Mouse (Mus musculus) heart, adult 2 months (tissue): ENCODE data around the gene Slco4a1. TPM values are rescaled to one million over a fixed set of nuclear protein-coding genes. Genes with fewer than 3 reads are reported as not detected.

Source experiments
- DNase-seq, 2 experiments: peaks; one replicate each; pipeline ENCODE4 v3.0.0; 2021
- H3K27ac ChIP-seq: fragments of 200-600 bp; 2 replicates; pipeline ENCODE4 v1.8.1; 2022
- H3K27me3 ChIP-seq: fragments of 200-500 bp; 2 replicates; pipeline ENCODE4 v1.6.1; 2012; ENCODE audit warnings: mild to moderate bottlenecking, low read length, inconsistent platforms, mixed read lengths; ENCODE audit not compliant: control insufficient read depth, insufficient read depth
- H3K36me3 ChIP-seq: fragments of 200-500 bp; 2 replicates; pipeline ENCODE4 v1.6.1; 2012; ENCODE audit warnings: low read length, inconsistent platforms; ENCODE audit not compliant: control insufficient read depth, insufficient read depth
- H3K4me1 ChIP-seq: fragments of 200-500 bp; 2 replicates; pipeline ENCODE4 v1.6.1; 2011; ENCODE audit warnings: low read length; ENCODE audit not compliant: control insufficient read depth, insufficient read depth
- H3K4me3 ChIP-seq: fragments of 200-600 bp; 2 replicates; pipeline ENCODE4 v1.8.1; 2022
- H3K79me2 ChIP-seq: fragments of 200-500 bp; replicated peaks from 2 replicates; pipeline ENCODE4 v1.6.1; 2012; ENCODE audit warnings: mild to moderate bottlenecking, inconsistent platforms, low read length, moderate library complexity, mixed read lengths; ENCODE audit not compliant: control insufficient read depth, insufficient read depth
- H3K9ac ChIP-seq: fragments of 200-500 bp; 2 replicates; pipeline ENCODE4 v1.6.1; 2012; ENCODE audit warnings: low read depth, mild to moderate bottlenecking, control low read depth, inconsistent platforms, low read length, mixed read lengths
- CTCF ChIP-seq: fragments of 200-600 bp; IDR thresholded peaks from 2 replicates; pipeline ENCODE4 v1.8.1; 2022; ENCODE audit warnings: antibody characterized with exemption, mild to moderate bottlenecking, moderate library complexity
- EP300 ChIP-seq: fragments of 200-500 bp; IDR thresholded peaks from 2 replicates; pipeline ENCODE4 v1.6.1; 2011; ENCODE audit warnings: low read depth, low read length, control low read depth; ENCODE audit not compliant: insufficient read depth
- POLR2A ChIP-seq: fragments of 200-500 bp; IDR thresholded peaks from 2 replicates; pipeline ENCODE4 v1.6.1; 2011; ENCODE audit warnings: mild to moderate bottlenecking, low read depth, low read length, control low read depth; ENCODE audit not compliant: insufficient read depth
- WGBS: fragments of 180-500 bp; shearing (Covaris S2); methylation state at CpG from one replicate; pipeline ENCODE4 v1.1.7; 2018; 5-methylcytosine and 5-hydroxymethylcytosine counted together
- intact Hi-C: fragments of 180-260 bp; cut with DNase I; formaldehyde crosslinking; loops from one replicate; pipeline ENCODE4 v1.15.1; 2025
- polyA plus RNA-seq: library from polyadenylated mRNA; depleted of rRNA; stranded (reverse); fragments of >200 nt; gene quantifications from 2 replicates; pipeline ENCODE4 v1.2.3, GENCODE M21; 2012
- total RNA-seq, 2 experiments: library from RNA; stranded (reverse); gene quantifications; 2 replicates each; pipeline ENCODE4 v1.2.3; 2021

Slco4a1 gene
- total and polyA plus RNA-seq, 3 experiments: 0.94 TPM; not detected in 2

DNA sequence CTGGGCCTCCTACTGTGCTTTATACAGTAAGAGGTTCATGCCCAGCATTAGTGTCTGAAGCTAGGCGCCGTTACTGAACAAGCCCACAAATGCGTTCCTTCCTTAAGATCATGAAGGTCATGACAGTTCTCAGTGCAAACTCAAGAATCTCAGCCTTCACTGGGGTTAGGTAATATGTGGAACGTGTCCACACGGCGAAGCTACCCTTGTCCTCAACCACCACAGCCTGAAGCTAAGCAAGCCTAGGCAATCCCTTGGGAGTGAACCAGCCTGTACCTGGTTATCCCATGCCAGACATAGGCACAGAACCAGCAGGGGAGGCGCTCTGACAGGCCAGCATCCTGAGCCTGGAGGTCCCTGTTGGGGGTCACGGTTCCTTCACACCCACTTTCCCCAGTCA lies 12.8 kb downstream of the Slco4a1 start:
- Histone ChIP-seq H3K9ac (no peak overlapping the region), H3K27ac (no peak overlapping the region), H3K4me3 (no peak overlapping the region), H3K27me3 (no peaks in the 10 kb centered on the region), H3K4me1 (0 out of 2 replicates have a peak, but pooled peaks cover 1% of the 10 kb centered on the region), H3K79me2 (no peaks in the 10 kb centered on the region), H3K36me3 (no peaks in the 10 kb centered on the region)
- intact Hi-C loops: no loop called here
- DNase-seq: no peak
- 91% methylated on average over 8 of the region's 8 CpGs for WGBS
- TF ChIP-seq CTCF (no peak), POLR2A (no peak), EP300 (no peak)

DNA sequence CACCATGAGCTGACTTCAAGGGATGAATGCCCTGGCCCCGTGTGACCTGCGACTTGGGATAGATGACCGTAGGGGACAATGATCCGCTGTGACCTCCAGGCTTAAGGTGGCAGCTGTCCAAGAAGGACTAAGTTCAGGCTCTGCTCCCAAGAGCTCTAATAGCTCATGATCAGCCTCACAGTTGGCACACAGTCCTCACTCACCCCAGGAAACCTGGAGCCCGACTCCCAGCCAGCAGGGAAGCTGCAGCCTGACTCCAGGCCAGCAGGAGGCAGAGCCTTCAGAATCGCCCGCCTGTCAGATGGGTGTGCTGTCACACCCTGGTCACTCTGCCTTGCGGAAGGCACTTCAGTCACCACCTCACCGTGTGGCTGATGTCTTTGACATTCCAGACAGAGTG lies 13.7 kb downstream of the Slco4a1 start:
- no peak for TF ChIP-seq EP300
- TF ChIP-seq CTCF: peak; percentile 53
- peak; percentile 22 to 30 for DNase-seq
- H3K4me3 ChIP-seq: no peak overlapping the region
- no peaks in the 10 kb centered on the region for H3K36me3 ChIP-seq
- no peaks in the 10 kb centered on the region for H3K79me2 ChIP-seq
- 0 out of 2 replicates have a peak, but pooled peaks cover 1% of the 10 kb centered on the region for H3K4me1 ChIP-seq
- 50% methylated on average over 9 of the region's 9 CpGs for whole genome bisulfite sequencing
- intact Hi-C loops: loop anchor here (5.0 kb wide), 1 partner anchor 308 kb away; the partner anchor contains the start of gene Bhlhe23
- H3K9ac ChIP-seq: no peak overlapping the region
- H3K27me3 ChIP-seq: no peaks in the 10 kb centered on the region
- no peak overlapping the region for H3K27ac ChIP-seq

DNA sequence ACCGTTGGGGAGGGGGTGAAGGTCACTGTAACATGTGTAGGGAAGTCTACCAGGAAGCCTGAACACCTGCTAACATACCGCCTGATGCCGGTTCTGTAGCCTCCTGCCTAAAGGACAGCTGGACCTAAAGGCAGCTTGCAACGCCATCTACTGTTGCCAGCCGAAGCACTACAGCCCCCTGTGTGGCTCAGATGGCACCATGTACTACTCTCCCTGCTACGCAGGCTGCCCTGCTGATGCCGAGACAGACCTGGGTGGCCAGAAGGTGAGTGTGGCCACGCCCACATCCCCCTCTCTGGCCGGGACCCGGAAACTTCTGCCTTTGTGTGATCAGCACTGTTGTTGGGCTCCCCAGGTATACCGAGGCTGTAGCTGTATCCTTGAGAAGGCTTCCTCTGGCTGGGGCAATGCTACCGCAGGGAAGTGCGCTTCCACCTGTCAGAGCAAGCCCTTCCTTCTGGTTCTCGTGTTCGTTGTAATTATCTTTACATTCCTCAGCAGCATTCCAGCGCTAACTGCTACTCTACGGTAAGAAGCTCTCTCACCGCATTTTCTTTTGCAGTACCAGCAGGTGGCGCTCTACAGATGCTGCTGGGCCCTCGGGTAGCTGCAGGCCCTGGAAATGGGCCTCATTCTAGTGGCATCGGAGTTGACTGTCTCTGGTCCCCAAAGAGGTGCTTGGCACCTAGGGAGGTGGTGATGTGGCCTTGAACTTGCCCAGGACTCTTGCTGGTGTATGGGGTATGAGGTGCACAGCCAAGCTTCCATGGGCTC lies 16.4 kb downstream of the Slco4a1 start:
- TF ChIP-seq CTCF (peak; percentile 68), POLR2A (no peak)
- Histone ChIP-seq H3K9ac (no peak overlapping the region), H3K79me2 (no peaks in the 10 kb centered on the region), H3K4me1 (0 out of 2 replicates have a peak, but pooled peaks cover 1% of the 10 kb centered on the region), H3K27me3 (no peaks in the 10 kb centered on the region), H3K36me3 (no peaks in the 10 kb centered on the region), H3K4me3 (no peak overlapping the region), H3K27ac (no peak overlapping the region)
- DNase-seq: no peak
- 14% methylated on average over 21 of the region's 21 CpGs for WGBS
- intact Hi-C loops: loop anchor here (1.0 to 5.0 kb wide), 3 partner anchors 106 to 305 kb away; partner anchors contain the start of gene Bhlhe23

DNA sequence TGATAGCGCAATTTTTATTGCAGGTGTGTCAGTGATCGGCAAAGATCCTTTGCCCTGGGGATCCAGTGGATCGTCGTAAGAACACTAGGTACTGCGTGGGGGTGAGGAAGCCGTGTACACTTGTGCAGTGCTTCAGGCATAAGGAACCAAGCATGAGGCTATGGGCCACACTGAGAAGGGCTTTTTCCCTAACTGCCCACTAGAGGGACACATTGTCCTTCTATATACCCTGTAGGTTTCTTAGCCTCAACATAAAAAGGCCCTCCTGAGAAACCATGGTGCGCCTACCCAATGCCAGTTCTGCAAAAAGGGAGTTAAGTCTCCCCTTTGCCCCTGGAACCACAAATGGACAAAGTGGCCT lies 17.0 kb downstream of the Slco4a1 start:
- Histone ChIP-seq H3K36me3 (no peaks in the 10 kb centered on the region), H3K9ac (no peak overlapping the region), H3K4me3 (no peak overlapping the region), H3K27ac (no peak overlapping the region), H3K4me1 (0 out of 2 replicates have a peak, but pooled peaks cover 1% of the 10 kb centered on the region), H3K79me2 (no peaks in the 10 kb centered on the region), H3K27me3 (no peaks in the 10 kb centered on the region)
- 30% methylated on average over 7 of the region's 7 CpGs for WGBS
- TF ChIP-seq EP300: no peak
- TF ChIP-seq CTCF: peak; percentile 53
- intact Hi-C loops: loop anchor here (1.0 to 5.0 kb wide), 3 partner anchors 105 to 304 kb away; partner anchors contain the start of gene Bhlhe23
- peak; percentile 21 to 44 for DNase-seq

DNA sequence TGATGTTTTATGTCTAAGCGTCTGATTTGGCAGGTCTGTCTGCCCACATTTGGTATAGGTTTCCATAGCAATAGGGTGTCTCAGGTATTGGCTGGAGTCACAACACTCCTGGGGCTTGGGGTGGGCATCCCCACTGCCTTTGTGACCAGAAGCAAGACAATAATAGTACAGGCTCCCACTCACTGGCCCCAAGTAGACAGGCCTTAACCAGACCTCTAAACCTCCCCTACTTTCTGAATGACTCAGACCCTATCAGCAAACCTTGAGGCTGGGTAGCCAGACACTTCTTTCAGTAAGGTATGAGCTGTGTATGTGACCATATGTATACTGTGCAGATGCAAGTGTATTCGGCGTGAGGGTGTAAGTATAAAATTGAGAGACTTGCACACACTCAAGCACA lies 18.8 kb downstream of the Slco4a1 start:
- H3K4me1 ChIP-seq: 0 out of 2 replicates have a peak, but pooled peaks cover 1% of the 10 kb centered on the region
- 88% methylated on average over 3 of the region's 3 CpGs for WGBS
- no peak overlapping the region for H3K9ac ChIP-seq
- no peak overlapping the region for H3K4me3 ChIP-seq
- no peaks in the 10 kb centered on the region for H3K27me3 ChIP-seq
- no peak overlapping the region for H3K27ac ChIP-seq
- no peak for DNase-seq
- H3K79me2 ChIP-seq: no peaks in the 10 kb centered on the region
- H3K36me3 ChIP-seq: no peaks in the 10 kb centered on the region
- intact Hi-C loops: loop anchor here (5.0 kb wide), 1 partner anchor 302 kb away; the partner anchor contains the start of gene Bhlhe23
- TF ChIP-seq EP300 (no peak), POLR2A (no peak), CTCF (no peak)

DNA sequence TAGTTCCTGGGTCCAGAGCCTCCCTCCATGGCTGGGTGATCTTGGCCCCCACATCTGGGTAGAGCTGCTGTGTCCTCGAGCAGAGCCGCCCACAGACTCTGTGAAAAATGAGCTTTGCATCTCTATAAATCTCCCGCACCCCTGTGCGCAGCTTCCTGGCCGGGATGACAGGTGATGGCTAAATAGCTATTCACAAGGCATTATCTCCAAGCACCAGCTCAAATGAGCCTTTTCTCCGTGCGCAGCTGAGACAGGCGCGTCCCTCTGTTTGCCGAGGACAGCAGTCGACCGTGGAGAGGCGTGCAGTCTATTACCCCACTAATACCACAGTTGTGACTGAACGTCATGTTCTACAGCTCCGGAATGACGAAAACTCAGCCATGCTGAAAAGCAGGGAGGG lies 26.2 kb downstream of the Slco4a1 start:
- H3K4me3 ChIP-seq: no peak overlapping the region
- no peaks in the 10 kb centered on the region for H3K79me2 ChIP-seq
- 40% methylated on average over 16 of the region's 16 CpGs for WGBS
- no peaks in the 10 kb centered on the region for H3K4me1 ChIP-seq
- no peak overlapping the region for H3K9ac ChIP-seq
- intact Hi-C loops: no loop called here
- no peak for TF ChIP-seq CTCF
- no peak for TF ChIP-seq EP300
- TF ChIP-seq POLR2A: no peak
- H3K27me3 ChIP-seq: no peaks in the 10 kb centered on the region
- no peak for DNase-seq
- H3K36me3 ChIP-seq: no peaks in the 10 kb centered on the region
- no peak overlapping the region for H3K27ac ChIP-seq
